Mouse (Mus musculus) myocyte (in vitro differentiated cells): Measurements from ENCODE around the gene Crebbp. TPM values are rescaled to one million over a fixed set of nuclear protein-coding genes. Genes with fewer than 3 reads are reported as not detected.

Experiments used
- H3K27me3 ChIP-seq: one replicate; pipeline ENCODE4 v1.6.1; 2011; ENCODE audit not compliant: control insufficient read depth, insufficient read depth, insufficient read length
- H3K36me3 ChIP-seq: one replicate; pipeline ENCODE4 v1.6.1; 2011; ENCODE audit not compliant: control insufficient read depth, insufficient read depth
- H3K4me2 ChIP-seq: one replicate; pipeline ENCODE4 v1.6.1; 2011; ENCODE audit warnings: low read depth, control low read depth
- H3K4me3 ChIP-seq: one replicate; pipeline ENCODE4 v1.5.1; 2011; ENCODE audit warnings: mild to moderate bottlenecking, control low read depth, moderate library complexity
- H3K79me2 ChIP-seq: one replicate; pipeline ENCODE4 v1.6.1; 2011; ENCODE audit not compliant: control insufficient read depth, insufficient read depth
- H3ac ChIP-seq: one replicate; pipeline ENCODE4 v1.6.1; 2011; ENCODE audit not compliant: control insufficient read depth, insufficient read length
- CEBPB ChIP-seq: IDR thresholded peaks from 2 replicates; pipeline ENCODE4 v1.6.1; 2011; ENCODE audit warnings: mild to moderate bottlenecking, moderate library complexity; ENCODE audit not compliant: poor library complexity, insufficient read depth, severe bottlenecking
- E2F4 ChIP-seq: IDR thresholded peaks from one replicate; pipeline ENCODE4 v1.6.1; 2011; ENCODE audit warnings: mild to moderate bottlenecking, control low read depth, moderate library complexity; ENCODE audit not compliant: insufficient read depth
- MAX ChIP-seq: IDR thresholded peaks from one replicate; pipeline ENCODE4 v1.6.1; 2011; ENCODE audit warnings: low read depth, mild to moderate bottlenecking, control low read depth
- MYOD1 ChIP-seq, 3 experiments: IDR thresholded peaks; one replicate each; pipeline ENCODE4 v1.6.1; 2011; ENCODE audit warnings: control low read depth in 2 of 3, low read depth in 2 of 3, mild to moderate bottlenecking in 2 of 3, moderate library complexity in 1 of 3; ENCODE audit not compliant: insufficient read length in 2 of 3, control insufficient read depth in 1 of 3
- MYOG ChIP-seq, 3 experiments: IDR thresholded peaks; one replicate each; pipeline ENCODE4 v1.6.1; 2011; ENCODE audit warnings: control low read depth in 2 of 3, low read depth in 2 of 3, mild to moderate bottlenecking in 2 of 3; ENCODE audit not compliant: insufficient read length in 2 of 3, control insufficient read depth in 1 of 3, insufficient read depth in 1 of 3
- POLR2A ChIP-seq: IDR thresholded peaks from one replicate; pipeline ENCODE4 v1.6.1; 2011; ENCODE audit warnings: low read depth, mild to moderate bottlenecking, control low read depth, moderate library complexity; ENCODE audit not compliant: insufficient read length
- POLR2AphosphoS2 ChIP-seq: IDR thresholded peaks from one replicate; pipeline ENCODE4 v1.6.1; 2011; ENCODE audit warnings: low read depth, control low read depth; ENCODE audit not compliant: insufficient read length
- REST ChIP-seq: IDR thresholded peaks from one replicate; pipeline ENCODE4 v1.6.1; 2011; ENCODE audit warnings: mild to moderate bottlenecking, control low read depth, moderate library complexity; ENCODE audit not compliant: insufficient read depth, insufficient read length
- SRF ChIP-seq: IDR thresholded peaks from one replicate; pipeline ENCODE4 v1.6.1; 2011; ENCODE audit warnings: low read depth; ENCODE audit not compliant: control insufficient read depth, insufficient read length
- TCF12 ChIP-seq: IDR thresholded peaks from one replicate; pipeline ENCODE4 v1.6.1; 2011; ENCODE audit warnings: mild to moderate bottlenecking, control low read depth; ENCODE audit not compliant: poor library complexity, insufficient read depth, severe bottlenecking
- TCF3 ChIP-seq: IDR thresholded peaks from one replicate; pipeline ENCODE4 v1.6.1; 2011; ENCODE audit warnings: low read depth, control low read depth; ENCODE audit not compliant: insufficient read length
- USF1 ChIP-seq: IDR thresholded peaks from one replicate; pipeline ENCODE4 v1.6.1; 2011; ENCODE audit warnings: low read depth, mild to moderate bottlenecking, control low read depth, moderate library complexity
- polyA plus RNA-seq: library from polyadenylated mRNA; unstranded; fragments of >200 nt; fragmentation: generic; extraction: Trizol; gene quantifications from one replicate; pipeline ENCODE4 v1.2.1, GENCODE M21; 2012; ENCODE audit warnings: missing spikeins

The Crebbp gene
- polyA plus RNA-seq, 1 experiment = 7.1 TPM

DNA sequence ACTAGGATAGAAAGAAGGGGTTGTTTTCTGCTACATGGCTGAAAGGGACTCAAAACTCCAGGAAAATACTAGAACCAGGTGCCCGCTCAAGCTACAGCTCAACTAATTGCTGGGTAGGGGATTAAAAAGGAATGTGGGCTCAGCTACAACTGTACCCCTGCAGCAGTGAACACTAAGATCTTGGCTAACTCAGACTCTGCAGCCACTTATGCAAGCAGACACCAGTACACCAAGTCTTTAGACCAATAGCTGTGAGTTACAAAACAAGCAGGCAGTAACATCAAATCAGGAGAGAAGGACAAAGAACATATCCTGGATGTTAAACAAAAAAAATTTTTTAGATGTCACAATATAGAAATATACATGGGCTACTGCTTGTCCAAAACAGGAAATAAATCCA is 23.6 kb downstream of the Crebbp start:
- TF ChIP-seq CEBPB (no peak), MYOG (IDR thresholded peaks at IDR 0.05; ENCODE audit: control insufficient read depth in 1 of 3, insufficient read depth in 1 of 3, insufficient read length in 2 of 3, low read depth in 2 of 3) (no peak), POLR2A (no peak), REST (no peak), MYOD1 (IDR thresholded peaks at IDR 0.05; ENCODE audit: control insufficient read depth in 1 of 3, insufficient read length in 2 of 3, low read depth in 2 of 3) (no peak), E2F4 (no peak), SRF (no peak), USF1 (no peak), MAX (no peak), POLR2AphosphoS2 (no peak), TCF3 (no peak), TCF12 (no peak)
- Histone ChIP-seq H3K79me2 (peaks cover 100% of the 10 kb centered on the region), H3K27me3 (no peaks in the 10 kb centered on the region)

DNA sequence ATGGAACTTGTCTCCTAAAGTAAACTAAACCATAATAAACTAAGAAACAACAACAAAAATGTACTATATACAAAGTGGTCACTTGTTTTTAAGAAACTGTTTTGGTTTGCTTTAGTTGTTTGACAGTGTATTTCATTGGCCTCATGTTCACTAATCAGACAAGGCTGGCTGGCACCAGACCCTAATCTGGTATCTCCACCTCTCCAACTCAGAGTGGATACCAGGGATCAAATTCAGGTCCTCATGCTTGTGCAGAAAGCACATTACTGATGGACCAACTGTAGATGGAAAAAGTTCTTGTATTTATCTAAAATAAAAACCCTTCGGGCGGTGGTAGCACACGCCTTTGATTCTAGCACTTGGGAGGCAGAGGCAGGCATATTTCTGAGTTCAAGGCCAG is 38.7 kb downstream of the Crebbp start:
- TF ChIP-seq MAX (no peak), TCF3 (no peak), POLR2AphosphoS2 (no peak)
- H3ac ChIP-seq = no peak overlapping the region
- H3K4me3 ChIP-seq = no peak overlapping the region
- no peak overlapping the region for H3K4me2 ChIP-seq
- peaks cover 85% of the 10 kb centered on the region for H3K79me2 ChIP-seq
- H3K36me3 ChIP-seq = peaks cover 7% of the 10 kb centered on the region
- H3K27me3 ChIP-seq = no peaks in the 10 kb centered on the region

More for the DNA sequence above, 23.6 kb downstream of the Crebbp start:
- Histone ChIP-seq H3ac (no peak overlapping the region), H3K4me2 (no peak overlapping the region), H3K4me3 (no peak overlapping the region), H3K36me3 (no peaks in the 10 kb centered on the region)

DNA sequence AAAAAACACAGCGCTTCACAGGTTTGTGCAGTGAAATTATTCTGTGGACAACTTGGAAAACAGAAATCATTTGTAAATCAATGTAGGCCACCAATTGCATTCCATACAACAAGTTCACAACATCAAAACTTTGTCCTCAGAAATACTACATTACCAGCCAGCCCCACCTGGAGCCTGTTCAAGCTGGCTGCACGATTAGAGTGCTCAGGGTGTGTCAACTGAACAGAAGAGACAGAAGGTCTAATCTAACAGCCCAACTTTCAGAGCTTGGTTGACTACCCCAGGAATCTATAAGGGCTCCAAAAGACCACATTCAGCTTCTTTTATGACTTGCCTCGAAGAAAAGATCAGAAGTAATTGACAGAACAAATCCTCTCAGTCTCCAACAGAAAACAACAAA is 44.3 kb downstream of the Crebbp start:
- H3K4me3 ChIP-seq = no peak overlapping the region
- H3ac ChIP-seq = no peak overlapping the region
- H3K36me3 ChIP-seq = peaks cover 11% of the 10 kb centered on the region
- peaks cover 68% of the 10 kb centered on the region for H3K79me2 ChIP-seq
- no peaks in the 10 kb centered on the region for H3K27me3 ChIP-seq
- H3K4me2 ChIP-seq = no peak overlapping the region
- TF ChIP-seq POLR2AphosphoS2 (no peak), CEBPB (no peak), MYOD1 (IDR thresholded peaks at IDR 0.05; ENCODE audit: control insufficient read depth in 1 of 3, insufficient read length in 2 of 3, low read depth in 2 of 3) (no peak), TCF3 (no peak), POLR2A (no peak), REST (no peak), USF1 (no peak), MAX (no peak), MYOG (IDR thresholded peaks at IDR 0.05; ENCODE audit: control insufficient read depth in 1 of 3, insufficient read depth in 1 of 3, insufficient read length in 2 of 3, low read depth in 2 of 3) (no peak), SRF (no peak), E2F4 (no peak), TCF12 (no peak)

DNA sequence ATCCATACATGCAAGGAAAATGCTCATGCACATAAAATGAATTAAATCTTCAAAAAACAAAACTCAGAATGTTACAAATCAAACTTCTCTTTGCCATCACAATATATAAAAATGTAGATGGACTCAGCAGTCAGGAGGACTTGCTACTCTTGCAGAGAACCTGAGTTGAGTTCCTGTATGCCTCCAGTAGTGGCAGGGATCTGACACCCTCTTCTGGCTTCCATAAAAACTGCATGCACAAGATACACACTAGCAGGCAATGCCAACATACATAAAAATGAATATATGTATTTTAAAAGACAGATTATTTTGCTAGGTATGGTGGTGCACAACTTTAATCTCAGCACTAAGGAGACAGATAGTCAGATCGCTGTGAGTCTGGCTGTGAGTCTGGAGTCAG is 45.3 kb downstream of the Crebbp start:
- Histone ChIP-seq H3K36me3 (peaks cover 11% of the 10 kb centered on the region), H3K4me3 (no peak overlapping the region), H3K79me2 (peaks cover 64% of the 10 kb centered on the region), H3K4me2 (no peak overlapping the region), H3K27me3 (no peaks in the 10 kb centered on the region), H3ac (no peak overlapping the region)
- TF ChIP-seq E2F4 (no peak), TCF12 (no peak), USF1 (no peak), MAX (no peak), SRF (no peak), REST (no peak), MYOD1 (IDR thresholded peaks at IDR 0.05; ENCODE audit: control insufficient read depth in 1 of 3, insufficient read length in 2 of 3, low read depth in 2 of 3) (no peak), CEBPB (no peak), POLR2A (no peak), TCF3 (no peak), MYOG (IDR thresholded peaks at IDR 0.05; ENCODE audit: control insufficient read depth in 1 of 3, insufficient read depth in 1 of 3, insufficient read length in 2 of 3, low read depth in 2 of 3) (no peak), POLR2AphosphoS2 (no peak)

DNA sequence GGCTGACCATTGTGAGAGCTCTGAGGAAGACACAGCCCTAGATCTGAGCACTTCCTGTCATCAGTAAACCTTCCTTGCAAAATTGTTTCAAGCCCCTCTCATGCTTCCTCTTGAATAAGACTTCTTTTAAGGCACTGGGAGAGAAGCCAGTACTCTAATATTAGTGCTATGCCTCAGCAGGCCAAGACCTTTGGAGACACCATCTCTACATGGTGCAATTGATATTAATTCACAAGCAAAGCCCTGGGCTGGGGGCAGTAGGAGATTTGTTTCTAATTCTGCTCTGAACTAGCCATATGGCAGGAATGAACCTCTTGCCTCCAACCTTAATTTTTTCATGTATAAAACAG is 52.9 kb downstream of the Crebbp start:
- Histone ChIP-seq H3ac (no peak overlapping the region), H3K4me2 (no peak overlapping the region), H3K4me3 (no peak overlapping the region), H3K36me3 (no peaks in the 10 kb centered on the region), H3K27me3 (no peaks in the 10 kb centered on the region), H3K79me2 (peaks cover 83% of the 10 kb centered on the region)
- TF ChIP-seq TCF12 = no peak
- TF ChIP-seq USF1 = no peak
- no peak for TF ChIP-seq TCF3
- TF ChIP-seq MYOG (IDR thresholded peaks at IDR 0.05; ENCODE audit: control insufficient read depth in 1 of 3, insufficient read depth in 1 of 3, insufficient read length in 2 of 3, low read depth in 2 of 3) = no peak
- TF ChIP-seq CEBPB = no peak
- TF ChIP-seq MYOD1 (IDR thresholded peaks at IDR 0.05; ENCODE audit: control insufficient read depth in 1 of 3, insufficient read length in 2 of 3, low read depth in 2 of 3) = no peak
- no peak for TF ChIP-seq MAX
- no peak for TF ChIP-seq REST
- no peak for TF ChIP-seq POLR2AphosphoS2
- TF ChIP-seq POLR2A = no peak
- no peak for TF ChIP-seq E2F4
- TF ChIP-seq SRF = no peak
